Mouse (Mus musculus) ES-Bruce4 (cell line): ENCODE results near the gene Spp2.

ENCODE experiments used
- CTCF ChIP-seq: IDR thresholded peaks from one replicate; pipeline ENCODE4 v1.8.1; 2011; ENCODE audit warnings: low read depth, low read length
- POLR2A ChIP-seq: IDR thresholded peaks from one replicate; pipeline ENCODE4 v1.8.1; 2011; ENCODE audit warnings: low read length; ENCODE audit not compliant: insufficient read depth

- peak; percentile 76 for TF ChIP-seq CTCF
- TF ChIP-seq POLR2A: no peak
Measured at GRCm38 (mm10) chr1:88434057-88434456, 27.3 kb downstream of the Spp2 start.
